Mouse (Mus musculus): ENCODE data around the gene Mreg.

Gene Mreg

DNA sequence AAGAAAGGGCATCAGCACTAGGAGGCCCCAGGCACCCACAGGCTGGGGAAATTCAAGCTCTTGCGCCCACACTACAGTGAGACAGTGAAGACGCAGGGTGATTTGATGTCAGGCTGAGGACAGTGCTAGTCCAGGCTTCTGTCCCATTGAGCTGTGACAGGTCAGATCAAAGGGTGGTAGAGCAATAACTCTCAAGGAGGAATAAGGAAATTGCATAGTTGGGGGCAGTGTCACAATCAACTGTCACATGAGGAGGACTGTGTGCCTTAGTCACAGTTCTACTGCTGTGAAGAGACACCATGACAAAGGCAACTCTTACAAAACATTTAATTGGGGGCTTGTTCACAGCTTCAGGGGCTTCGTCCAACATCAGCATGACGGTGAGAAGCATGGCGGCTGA is 16.0 kb downstream of the Mreg start:
- no peak for DNase-seq (ENCODE audit: low read depth, low spot score)

DNA sequence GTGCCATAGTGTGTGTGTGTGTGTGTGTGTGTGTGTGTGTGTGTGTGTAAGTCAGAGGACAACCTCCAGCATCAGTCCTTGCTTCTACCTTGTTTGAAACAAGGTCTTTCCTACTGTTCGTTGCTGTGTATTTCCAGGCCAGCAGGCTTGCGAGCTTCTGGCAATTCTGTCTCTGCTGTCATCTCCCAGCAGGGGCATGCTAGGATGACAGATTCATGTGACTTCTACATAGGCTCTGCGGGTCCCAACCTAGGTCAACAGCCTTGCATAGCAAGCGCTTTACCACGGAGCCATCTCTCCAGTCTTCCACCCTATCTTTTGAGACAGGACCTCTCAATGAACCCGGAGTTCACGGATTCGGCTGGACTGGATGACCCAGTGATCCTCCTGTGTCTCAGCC is 20.7 kb downstream of the Mreg start:
- no peak for DNase-seq (ENCODE audit: low read depth, low spot score)

DNA sequence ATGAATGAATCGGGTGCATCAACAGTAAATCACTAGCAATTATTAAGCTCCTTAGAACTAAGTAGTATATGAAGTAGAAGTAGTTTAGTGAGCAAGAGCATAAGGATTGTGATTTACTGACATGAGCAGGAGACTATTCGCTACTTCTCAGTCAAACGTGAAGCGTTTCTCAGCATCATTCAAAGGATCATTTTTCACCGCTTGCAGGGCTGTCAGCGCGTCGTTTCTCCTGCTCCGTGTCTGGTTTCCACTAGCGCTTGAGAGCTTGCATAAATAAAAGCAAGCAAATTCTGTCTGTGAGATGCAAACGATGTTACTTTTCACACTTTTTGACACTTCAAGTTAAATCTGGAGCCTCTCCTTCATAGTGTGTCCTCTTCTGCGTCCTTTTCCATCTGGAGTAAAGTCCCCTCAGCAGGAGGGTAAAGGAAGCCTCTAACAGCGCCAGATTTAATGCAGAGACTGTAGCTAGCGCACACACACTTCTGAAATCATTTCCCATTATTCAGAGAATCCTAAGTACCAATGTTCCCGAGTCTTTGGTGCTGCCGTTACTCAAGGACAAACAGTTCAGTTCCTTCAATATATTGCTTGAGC is 23.9 kb downstream of the Mreg start:
- DNase-seq (ENCODE audit: low read depth, low spot score), result no peak

DNA sequence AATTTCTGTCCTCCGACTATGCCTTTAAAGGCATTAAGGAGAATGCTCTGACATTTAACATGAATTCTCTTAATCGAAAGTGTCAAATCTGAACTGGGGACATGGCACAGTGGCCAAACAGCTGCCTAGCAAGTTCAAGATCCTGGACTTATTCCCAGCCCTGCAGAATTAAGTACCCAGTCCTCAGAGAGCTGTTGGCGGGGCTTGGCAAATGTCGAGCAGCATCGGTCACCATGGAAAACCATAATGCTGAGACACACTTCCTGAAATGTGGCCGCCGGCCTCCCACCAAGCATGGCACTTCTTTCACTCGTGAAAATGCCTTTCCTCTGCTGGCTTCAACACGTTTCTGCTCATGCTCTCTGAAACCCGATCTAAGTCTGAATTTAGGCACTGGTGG is 24.6 kb downstream of the Mreg start:
- DNase-seq (ENCODE audit: low read depth, low spot score), result no peak

DNA sequence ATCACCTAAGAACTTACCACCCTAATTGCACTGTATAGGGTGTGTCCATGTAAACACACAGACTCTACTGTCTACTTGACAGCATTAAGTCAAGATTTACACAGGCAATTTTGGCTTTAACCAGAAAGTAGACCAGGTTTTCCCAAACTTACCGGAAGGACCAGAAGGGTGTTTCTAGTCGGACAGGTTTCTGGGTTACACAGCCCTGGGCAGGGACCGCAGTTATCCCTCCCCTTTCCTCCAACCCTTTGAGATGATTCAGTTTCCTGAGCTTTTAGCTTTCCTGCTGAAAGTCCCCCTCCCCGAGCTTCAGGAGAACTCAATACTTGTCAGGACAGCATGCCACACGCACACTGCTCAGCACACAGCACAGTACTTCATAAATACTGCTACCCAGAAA is 26.0 kb downstream of the Mreg start:
- DNase-seq (ENCODE audit: low read depth, low spot score), result no peak

DNA sequence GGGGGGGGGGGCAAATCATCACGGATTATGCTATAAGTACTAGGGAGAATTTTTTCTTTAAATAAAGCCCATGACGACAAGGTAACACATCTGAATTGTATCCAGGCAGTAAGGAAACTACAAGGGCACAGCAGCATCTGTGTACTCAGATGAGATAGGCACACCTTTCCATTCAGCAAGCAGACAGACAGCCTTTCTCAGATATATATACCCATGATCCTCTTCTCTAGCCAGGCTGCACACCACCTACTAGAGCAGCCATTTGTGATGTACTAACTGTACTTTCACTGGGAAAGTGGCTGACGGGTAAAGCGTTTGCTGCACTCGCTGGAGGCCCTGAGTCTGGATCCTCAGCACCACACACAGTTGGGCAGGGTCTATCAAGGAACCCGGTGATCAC is 28.6 kb downstream of the Mreg start:
- no peak for DNase-seq (ENCODE audit: low read depth, low spot score)

DNA sequence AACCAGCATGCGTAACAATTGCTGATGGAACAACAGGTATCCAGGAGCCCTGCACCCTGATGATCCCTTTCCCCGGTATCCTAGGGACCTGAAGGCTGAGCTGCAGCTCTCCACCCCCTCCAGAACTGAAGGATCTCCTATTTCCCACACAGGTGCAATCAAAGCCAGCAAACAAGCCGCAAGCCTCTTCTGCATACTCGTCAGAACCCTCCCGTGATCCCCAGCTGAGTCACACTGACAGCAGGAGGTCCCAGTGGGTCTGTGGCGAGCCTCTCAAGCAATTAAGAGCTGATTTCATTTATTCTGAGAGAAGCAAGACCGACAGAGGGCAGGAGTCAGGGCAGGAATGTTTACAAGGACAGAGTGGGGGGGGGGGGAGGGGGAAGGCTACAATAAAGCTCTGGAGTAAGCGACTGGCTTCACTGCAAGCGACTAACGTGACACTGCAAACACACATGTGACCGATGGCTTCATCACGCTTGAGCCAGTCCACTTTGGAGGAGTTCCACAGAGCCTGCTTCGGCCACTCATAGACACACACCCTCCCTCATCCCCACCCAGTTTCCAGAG is 29.1 kb downstream of the Mreg start:
- DNase-seq (ENCODE audit: low read depth, low spot score), result no peak

DNA sequence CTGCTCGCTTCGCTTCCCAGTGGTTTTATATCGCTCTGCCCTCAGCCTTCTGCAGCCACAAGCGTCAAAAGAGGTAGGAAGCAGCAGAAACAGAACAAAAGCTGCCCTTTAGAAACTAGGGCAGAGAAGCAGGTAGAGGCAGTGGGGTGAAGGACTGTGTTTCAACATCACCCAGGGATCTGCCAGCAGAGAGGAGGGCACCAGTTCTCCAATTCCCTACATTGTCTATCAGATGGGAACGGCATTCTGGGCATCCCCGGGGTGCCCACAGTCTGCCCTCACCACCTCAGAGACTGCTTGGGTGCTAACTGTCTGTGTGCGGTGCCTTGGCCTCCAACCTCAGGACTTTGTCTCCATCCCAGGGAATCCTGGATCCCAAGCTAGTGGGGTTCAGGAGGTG is 32.2 kb downstream of the Mreg start:
- DNase-seq (ENCODE audit: low read depth, low spot score), result no peak

DNA sequence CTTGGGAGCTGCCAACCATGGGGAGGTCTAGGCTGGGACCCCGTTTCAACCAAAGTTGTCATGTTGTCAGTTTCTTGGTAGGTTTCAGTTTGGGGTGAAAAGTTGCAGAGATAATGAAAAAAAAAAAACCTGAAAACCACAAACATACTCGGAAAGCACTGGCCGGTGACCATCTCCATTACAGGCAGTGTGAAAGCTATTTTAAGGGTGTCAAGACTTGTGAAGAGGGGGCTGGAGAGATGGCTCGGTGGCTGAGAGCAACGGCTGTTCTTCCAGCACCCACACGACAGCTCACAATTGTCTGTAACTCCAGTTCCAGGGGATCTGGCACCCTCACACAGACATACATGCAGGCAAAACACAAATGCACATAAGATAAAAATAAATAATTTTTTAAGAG is 35.9 kb downstream of the Mreg start:
- no peak for DNase-seq (ENCODE audit: low read depth, low spot score)

DNA sequence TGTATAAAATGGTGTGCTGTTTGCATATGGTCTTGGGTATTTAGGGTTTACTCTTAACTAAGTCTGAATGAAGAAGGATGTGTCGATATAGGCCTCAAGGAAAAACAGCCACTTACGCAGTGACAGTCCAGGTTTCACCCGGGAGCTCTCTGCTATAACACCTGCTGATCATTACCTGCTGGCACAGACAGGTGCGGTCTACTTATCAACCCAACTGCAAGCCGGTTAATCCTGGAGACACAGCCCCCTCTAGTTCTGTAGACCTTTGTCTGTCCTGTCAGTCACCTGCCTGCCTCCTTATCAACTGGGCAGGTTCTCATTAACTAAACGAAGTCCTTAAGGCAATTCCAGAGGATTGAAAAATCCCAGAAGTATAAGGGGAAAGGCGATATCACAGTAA is 37.9 kb downstream of the Mreg start:
- DNase-seq (ENCODE audit: low read depth, low spot score), result no peak

DNA sequence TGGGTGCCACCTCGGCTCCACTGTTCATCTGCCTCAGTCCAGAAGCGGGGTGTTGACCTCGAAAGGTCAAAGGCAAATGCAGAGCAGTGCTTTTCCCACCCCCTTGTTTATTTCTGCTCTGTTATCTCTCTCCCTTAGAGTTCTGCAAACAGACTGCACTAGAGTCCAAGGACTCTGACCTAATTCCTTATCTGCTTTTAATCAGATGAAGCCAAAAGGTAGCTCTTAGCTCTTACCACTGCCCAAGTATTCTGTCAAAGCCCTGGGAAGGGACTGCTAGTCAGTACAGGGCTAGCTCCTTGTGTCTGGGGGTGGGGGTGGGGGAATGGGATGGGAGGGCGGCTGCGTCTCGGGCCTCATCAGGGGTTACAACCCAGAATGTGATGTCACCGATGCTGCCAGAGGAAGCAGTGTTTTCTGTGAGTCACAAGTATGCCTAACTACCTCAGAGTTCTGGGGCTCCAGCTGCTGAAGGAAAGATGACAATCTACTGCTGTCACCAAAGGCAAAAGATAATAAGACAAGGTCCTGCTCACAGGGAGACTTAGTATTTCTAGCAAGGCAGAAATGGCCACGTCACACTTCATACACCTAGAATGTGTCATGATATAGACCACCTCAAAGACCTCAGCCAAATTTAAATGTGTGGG is 38.6 kb downstream of the Mreg start:
- DNase-seq (ENCODE audit: low read depth, low spot score), result no peak

DNA sequence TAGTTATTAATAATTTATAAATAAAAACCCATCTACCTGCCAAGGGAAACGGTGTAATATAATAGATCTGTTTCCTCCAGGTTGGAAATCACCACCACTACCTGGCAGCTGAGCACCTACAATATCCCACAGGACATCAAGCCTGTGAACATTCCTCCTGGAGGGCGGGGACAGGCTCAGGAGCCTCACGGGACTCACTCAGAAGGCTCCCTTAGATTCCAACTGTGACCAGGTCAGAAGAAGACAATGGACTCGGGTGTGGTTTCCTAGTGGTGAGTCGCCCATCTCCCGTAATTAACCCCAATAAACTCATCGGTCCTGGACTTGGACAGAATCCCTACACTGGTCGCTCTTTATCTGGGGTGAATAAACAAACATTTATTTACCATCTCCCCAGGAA is 39.3 kb downstream of the Mreg start:
- DNase-seq (ENCODE audit: low read depth, low spot score), result no peak

DNA sequence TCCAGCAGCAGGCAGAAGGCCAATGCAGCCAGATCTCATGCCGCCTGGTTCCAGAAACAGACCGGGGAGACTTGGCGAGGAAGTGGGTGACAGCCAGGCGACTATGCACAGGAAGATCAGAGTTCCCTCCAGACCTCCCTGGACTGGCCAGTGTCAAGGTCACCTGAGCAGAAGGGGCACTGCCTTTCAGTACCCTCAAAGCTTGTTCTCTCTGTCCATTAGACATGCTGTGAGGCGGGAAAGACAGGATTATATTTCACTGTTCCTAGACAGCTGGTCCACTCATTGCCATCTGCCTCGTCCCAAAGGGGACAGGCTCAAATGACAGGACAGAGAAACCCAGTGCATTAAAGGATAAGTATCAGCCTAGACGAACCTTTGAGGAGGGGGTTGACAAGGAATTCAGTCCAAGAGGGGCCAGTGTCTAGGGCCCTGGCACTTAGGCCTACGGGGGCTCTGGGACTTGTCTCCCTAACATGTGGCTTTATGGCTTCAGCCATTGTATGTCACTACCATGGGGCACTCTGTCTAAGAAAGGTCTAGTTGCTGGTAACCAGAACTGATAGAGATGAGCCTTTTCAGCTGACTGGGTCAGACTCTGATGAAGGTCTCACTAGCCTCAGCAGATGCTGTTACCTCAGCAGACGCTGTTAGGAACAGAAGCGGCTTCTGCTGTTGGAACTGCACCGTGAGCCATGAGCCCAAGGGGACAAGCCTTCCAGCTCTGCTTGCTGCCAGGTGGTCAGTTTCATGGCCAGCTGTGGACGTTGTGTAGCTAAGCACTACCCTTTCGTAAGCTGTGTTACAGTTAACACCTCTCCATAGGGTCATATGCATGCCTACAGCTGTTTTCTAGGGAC is 40.9 kb downstream of the Mreg start:
- DNase-seq (ENCODE audit: low read depth, low spot score), result no peak

DNA sequence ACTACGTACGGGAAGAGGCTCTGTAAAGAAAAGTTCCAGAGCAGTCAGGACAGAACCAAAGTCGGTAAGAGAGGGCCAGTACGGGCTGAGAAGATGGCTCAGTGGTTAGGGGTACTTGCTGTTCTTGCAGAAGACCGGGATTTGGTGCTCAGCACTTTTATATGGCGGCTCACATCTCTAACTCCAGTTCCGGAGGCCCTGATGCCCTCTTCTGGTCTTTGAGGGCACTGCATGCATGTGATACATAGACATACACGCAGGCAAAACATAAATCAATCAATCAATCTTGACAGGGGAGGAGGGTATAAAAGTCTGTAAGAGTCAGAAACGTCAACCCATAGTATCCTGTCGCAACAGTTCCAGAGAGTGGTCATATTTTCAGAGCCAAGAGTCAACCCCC is 45.1 kb downstream of the Mreg start:
- no peak for DNase-seq (ENCODE audit: low read depth, low spot score)

DNA sequence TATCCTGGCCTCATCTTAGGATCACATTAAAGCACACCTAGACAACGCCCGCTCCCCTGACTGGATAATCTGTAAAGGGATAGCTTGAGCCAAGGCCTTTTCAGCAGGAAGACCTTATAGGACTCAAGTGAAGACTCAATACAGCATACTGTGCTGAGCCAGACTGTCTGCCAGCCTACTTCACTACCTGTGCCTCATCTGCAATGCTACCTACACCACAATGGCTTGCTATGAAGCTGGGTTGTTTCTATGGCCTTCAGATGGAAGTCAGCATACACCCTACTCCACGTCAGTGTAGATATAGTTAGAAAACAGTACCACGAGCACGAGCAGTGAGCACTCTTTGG is 45.7 kb downstream of the Mreg start:
- no peak for DNase-seq (ENCODE audit: low read depth, low spot score)

DNA sequence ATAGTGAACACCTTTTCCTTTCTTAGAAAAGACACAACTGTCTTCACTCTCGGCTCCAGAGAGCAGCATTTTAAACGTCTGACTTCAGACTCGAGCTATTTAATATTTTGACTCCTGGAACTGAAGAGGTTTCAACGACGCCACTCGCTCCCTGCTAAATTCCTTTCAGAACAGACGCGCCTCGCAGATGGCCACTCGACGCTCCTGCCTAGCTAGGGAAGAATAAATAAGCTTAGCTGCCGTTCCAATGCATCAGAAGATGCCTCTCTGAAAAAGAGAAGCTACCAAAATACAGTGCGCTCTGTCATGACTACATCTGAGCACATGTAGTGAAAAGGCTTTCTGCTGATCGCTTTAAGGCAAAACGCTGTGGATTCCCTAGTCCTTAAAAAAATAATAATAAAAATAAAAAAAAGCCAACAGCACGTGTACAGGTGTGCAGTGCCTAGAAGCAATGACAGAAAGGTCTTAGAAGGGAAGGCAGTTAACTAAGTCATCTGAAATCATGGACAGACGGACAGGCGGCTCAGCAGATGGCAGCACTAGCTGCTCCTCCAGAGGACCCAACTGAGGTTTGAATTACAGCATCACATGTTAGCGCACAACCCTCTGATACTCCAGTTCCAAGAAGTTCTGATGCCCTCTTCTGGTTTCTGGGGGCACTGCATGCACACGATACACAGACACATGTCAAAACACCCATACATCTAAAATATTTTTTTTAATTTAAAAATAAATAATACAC is 46.2 kb downstream of the Mreg start:
- DNase-seq (ENCODE audit: low read depth, low spot score), result no peak

DNA sequence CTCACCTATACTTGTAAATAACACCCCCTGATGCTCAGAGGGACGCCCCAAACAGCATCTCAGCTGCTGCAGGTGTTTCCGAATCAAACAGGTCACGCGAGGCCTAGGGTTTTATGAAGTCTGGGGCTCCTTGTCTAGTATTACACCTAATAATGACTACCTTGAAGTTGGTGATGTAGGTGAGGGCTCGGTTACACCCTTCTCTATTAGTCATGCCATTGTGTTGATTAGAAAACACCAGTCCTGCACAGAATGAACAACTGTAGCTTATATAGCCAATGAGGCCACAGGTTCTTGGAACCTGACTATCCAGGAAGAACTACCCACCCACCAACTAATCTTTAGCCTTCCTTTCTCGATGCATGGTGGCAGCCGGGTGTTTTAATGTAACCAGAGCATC is 51.8 kb downstream of the Mreg start:
- no peak for DNase-seq (ENCODE audit: low read depth, low spot score)

DNA sequence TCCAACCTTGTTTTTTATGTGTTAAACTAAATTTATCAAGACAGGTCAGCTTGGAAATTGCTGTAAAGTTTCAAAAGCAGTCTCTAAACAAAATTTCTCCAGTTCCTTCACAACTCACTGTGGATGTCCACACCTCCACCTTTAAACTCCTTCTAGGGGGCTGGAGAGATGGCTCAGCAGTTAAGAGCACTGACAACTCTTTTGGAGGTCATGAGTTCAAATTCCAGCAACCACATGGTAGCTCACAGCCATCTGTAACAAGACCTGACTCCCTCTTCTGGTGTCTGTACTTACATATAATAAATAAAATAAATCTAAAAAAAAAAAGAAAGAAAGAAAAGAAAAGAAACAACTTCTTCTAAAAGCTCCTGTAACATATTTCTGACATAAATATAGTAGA is 67.1 kb downstream of the Mreg start:
- no peak for DNase-seq (ENCODE audit: low read depth, low spot score)

DNA sequence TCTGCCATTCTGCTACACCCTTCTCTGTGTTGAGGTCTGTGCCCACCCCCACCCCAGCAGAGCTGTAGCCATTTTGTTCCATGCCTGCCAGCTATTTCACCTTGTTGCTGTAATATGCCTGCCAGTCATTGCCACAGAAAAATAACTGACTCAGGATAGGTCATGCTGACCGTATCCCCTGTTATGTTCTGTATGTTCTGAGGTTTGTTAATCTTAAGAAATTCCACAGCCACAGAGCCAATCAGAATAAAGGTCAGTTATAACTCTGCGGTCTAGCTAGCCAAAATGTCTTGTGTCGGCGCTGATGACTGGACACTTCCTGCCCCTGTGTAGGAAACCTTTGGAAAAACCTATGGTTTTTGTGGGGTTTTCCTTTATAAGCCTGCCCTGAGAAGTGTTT is 67.7 kb downstream of the Mreg start:
- DNase-seq (ENCODE audit: low read depth, low spot score), result no peak

DNA sequence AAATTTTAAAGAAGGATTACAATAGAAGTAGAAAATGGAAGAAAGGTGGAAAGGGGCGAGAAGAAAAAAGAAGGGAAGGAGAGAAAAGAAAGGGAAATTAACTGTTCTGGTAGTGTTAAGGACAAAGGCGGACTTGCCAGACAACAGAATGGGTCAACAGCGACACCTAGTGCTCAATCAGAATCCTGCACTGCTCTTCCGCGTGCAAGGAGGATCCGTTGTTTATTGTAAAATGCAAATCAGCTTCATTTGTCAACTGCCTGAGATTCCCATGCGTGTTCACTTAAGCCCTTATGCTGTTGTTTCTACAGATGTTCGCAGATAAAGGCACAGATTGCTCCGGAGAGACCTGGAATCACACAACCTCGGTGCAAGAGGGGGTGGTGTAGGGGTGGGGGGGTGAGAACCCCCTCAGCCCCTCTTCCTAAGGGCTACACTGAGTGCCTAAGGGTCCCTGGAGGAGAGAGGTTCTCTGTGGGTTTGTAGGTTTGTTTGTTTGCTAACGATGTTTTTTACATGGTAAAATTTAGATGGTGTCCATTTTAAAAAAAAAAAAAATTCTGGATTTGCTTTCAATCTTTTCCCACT is 70.1 kb downstream of the Mreg start:
- peak; percentile 71 for DNase-seq (ENCODE audit: low read depth, low spot score)

DNA sequence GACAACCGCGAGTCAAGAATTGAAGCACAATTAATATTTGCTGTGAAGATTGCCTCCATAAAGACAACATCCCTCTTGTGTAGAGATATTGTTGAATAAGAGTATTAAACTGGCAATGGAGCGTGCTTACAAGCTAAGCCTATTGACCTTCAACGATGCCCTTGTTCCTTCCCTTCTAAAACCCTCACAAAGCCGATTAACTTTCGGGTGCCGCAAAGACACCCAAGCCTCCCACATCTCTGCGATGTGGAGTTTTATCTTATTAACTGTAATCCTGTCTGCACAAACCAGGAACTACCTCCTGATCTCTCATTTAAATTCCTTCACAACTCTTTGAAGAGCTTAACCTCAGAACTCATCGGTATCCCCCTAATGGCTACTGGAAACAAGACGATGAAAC is 76.0 kb downstream of the Mreg start:
- DNase-seq (ENCODE audit: low read depth, low spot score), result no peak

DNA sequence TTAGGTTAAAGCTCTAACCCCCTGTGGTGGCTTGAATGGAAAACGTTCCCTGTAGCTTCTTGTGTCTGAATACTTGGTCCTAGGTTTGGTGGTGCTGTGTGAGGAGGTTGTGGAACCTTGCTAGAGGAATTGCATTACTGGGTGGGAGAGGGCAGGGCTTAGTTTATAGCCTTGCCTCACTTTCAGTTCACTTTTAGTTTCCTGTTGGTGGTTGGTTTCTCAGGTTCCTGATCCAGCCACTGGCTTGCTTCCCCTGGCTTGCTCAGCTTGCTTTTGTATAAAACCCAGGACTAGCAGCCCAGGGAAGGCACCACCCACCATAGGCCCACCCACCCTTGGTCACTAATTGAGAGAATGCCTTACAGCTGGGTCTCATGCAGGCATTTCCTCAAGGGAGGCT is 77.6 kb downstream of the Mreg start:
- no peak for DNase-seq (ENCODE audit: low read depth, low spot score)
